Mouse (Mus musculus): ENCODE measurements at regions not wholly inside any gene's neighbourhood (a gene's known extent, or its start where the extent isn't known, plus 50 kb on each side); places are given as distances from the start of the nearest gene placed in this dataset.
A peak's percentile ranks its signal among the peaks of the same experiment; 100 is the strongest.
"Not testable (repeated sequence)": the region's sequence is repeated elsewhere in the genome, so short reads cannot be mapped to it uniquely, and the experiment has no call there.

DNA sequence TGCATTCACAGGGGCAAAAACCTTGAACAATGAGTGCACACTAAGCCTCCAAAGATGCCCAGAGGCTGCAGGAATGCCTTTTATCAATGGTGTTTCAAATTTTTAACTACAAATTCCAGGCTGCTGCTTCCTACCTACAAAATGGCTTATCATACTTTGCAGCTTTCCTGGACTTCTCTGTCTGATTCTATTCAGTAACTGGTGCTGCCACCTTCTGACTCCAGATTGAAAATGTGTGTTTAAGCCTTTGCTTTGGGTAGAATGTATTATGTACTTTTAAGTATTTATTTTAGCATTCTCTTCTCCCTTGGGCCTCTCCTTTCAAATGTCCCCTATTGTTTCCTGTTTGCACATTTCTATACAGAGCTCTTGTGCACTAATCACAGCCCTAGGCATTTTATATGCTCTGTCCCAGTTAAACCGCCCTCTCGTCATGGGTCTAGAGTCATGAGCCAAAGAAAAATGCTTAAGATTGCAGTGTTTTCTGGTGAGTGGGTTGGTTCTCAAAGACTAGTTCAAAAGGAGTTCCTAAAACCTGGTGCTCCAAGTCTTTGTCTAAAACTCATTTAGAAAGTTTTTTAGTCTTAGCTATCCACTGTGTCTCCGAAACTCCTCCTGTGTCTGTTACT lies 472.3 kb upstream of the Dpp10 start:
- DNase-seq (ENCODE audit: extremely low spot score in 1 of 2, low spot score in 2 of 2) = peak; percentile 18 to 23
- intact Hi-C loops (cut with DNase I) = loop anchor here (10.0 kb wide), 1 partner anchor 463 kb away; no protein-coding TSS in a partner anchor

DNA sequence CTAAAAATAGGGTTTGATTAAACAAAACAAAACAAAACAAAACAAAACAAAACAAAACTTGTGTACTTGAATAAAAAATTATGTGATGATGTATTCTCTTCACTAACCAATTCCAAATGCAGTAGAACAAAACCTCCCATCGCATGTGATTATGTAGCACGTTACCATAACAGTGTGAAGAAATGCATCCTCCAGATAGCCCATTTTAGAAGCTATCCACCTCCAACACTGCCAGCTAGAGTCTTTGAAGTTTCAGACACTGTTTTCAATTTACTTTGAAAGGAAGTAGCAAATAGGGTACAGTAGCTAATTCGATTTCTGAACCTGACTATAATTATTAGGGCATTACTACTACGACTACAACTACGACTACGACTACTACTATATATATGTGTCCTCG lies 465.1 kb upstream of the Dpp10 start:
- intact Hi-C loops (cut with DNase I) = loop anchor here (10.0 kb wide), 1 partner anchor 456 kb away; no protein-coding TSS in a partner anchor
- no peak for DNase-seq (ENCODE audit: extremely low spot score in 1 of 2, low spot score in 2 of 2)

DNA sequence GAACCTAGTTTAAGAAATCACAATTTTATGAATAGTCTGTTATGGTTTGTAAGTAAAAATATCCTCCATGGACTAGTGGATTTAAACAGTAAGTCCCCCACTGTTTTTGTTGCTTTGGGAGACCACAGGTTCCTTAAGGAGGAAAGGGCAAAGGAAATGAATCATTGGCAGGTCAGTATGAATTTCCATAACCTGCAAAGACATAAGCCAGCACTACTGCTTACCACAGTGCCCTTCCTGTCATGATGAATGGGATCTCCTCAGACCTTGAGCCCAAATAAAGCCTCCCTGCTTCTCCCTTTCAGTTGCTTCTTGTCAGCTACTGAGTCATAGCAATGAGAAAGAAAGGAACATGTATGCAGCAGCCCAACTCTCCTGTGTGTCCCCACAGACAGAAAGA lies 443.1 kb upstream of the Dpp10 start:
- intact Hi-C loops (cut with DNase I) = no loop called here
- DNase-seq (ENCODE audit: extremely low spot score in 1 of 2, low spot score in 2 of 2) = no peak

DNA sequence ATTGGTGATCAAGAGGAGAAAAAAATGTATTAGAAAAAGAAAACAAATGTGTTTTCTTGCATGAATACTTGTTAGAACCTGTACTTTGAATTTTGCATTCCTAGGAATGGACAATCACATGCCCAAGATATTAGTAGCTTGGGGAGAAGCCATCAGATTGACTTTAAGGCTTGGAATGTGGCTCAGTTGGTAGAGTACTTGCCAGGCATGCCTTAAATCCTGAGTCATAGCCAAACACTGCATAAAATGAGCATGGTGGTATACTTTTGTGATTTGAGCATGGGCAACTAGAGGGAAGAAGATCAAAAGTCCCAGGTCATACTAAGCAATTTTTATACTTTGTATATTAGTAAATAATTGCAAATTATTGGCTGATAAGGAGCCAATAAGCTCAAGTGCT lies 442.6 kb upstream of the Dpp10 start:
- intact Hi-C loops (cut with DNase I) = no loop called here
- DNase-seq (ENCODE audit: extremely low spot score in 1 of 2, low spot score in 2 of 2) = no peak

DNA sequence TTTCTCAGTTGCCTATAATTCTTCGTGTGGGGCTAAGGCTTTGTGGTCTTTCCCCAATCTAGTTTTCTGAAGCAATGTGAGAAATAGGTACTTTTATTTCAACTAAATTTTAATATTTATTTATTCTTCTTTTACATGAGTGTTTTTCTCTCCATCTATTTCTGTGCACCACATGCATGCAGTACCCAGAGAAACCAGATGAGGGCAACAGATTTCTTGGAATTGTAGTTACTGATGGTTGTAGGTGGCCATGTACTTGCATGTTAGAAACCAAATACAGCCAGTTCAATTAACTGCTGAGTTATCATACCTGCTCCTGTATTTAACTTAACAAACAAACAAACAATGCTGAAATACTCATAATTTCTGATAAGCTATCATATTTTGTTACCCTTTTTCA lies 404.8 kb upstream of the Dpp10 start:
- DNase-seq (ENCODE audit: extremely low spot score in 1 of 2, low spot score in 2 of 2) = peak in 1 of 2 experiments; percentile 17
- intact Hi-C loops (cut with DNase I) = no loop called here

DNA sequence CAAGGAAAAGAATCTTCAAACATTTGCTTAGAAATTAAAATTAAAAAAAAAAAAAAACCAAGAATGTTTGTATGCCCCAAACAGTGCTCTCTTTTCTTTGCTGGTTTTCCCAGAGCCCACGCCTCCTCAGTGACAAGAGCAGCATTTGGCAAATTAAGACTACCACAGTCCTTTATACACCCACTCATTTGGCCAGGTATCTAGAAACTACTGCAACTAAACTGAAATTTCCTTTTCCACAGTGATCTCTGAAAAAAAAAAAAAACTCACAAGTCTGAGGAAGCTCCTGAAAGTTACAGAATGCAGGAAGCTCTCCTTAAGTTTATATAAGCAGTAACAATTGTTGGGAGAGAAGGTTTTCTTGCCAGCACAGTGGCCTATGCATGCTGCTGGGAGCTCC lies 394.2 kb upstream of the Dpp10 start:
- intact Hi-C loops (cut with DNase I) = no loop called here
- no peak for DNase-seq (ENCODE audit: extremely low spot score in 1 of 2, low spot score in 2 of 2)

DNA sequence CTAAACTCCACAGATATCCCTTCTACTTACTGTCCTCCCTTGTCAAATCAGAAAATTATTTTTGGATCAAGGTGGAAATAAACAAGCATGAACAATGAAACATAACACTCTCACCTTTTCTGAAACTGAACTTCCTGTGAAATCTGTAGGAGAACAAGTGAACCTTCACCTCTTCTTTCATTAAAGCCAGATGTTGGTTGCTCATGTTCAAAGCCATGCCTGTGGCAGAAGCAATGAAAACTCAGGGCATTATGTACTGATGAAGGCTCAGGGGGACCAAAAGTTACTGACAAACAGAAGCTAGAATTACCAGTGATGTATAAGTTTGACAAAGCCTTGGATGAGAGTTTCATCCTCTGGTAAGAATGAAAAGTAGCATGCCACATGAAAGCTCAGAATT lies 390.5 kb upstream of the Dpp10 start:
- no peak for DNase-seq (ENCODE audit: extremely low spot score in 1 of 2, low spot score in 2 of 2)
- intact Hi-C loops (cut with DNase I) = no loop called here

DNA sequence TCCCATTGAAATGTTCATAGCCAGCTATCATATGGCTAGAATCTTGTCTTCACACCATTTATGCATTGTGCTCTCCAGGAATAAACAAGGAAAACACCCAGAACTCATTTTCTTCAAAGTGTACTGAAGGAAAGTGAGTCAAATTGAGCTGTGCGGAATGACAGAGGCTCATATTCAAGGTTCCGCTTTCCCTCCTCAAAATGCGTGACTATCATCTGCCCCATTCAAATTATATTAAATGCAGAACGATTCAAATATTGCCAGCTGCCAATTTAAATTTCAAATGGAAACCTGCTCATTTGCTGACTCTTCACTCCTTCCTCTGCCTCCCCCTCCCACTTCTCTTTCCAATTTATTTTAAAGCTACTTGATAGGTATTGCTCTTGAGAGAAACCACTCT lies 384.2 kb upstream of the Dpp10 start:
- no peak for DNase-seq (ENCODE audit: extremely low spot score in 1 of 2, low spot score in 2 of 2)
- intact Hi-C loops (cut with DNase I) = no loop called here

DNA sequence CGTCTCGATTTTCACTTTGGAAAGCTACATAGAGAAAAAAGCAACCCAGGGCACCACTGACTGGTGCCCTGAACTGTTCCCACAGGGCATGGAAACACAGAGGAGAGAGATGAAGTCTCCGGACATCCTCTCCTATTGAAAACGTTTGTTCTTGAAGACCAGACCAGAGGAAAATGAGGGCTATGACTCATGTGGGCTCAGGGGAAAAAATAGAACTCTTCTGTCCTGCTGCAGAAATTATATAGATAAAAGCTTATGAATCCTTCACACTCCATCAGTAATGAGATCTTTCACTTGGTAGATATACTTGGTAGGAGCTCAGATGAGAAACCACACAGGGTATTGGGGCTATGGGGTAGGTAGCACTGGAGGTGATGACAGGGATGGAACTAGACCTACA lies 371.4 kb upstream of the Dpp10 start:
- DNase-seq (ENCODE audit: extremely low spot score in 1 of 2, low spot score in 2 of 2) = no peak
- intact Hi-C loops (cut with DNase I) = no loop called here

DNA sequence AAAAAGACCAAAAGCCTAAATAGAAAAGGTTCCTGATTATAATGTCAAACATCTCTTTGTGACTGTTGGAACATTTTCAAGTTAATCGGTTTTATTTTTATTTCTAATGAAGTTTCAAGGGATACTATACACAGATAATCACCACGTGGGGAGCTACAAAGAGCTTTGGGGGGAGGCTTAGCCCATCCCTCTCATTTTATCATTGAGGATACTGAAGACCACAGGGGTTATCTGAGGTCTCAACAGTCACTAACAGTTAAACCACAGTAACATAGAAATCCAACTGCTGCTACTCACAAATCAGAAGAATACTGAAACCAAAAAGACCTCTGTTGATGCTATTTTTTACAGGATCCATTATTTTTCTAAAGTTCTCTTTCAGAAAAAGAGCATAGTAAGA lies 364.9 kb upstream of the Dpp10 start:
- intact Hi-C loops (cut with DNase I) = no loop called here
- no peak for DNase-seq (ENCODE audit: extremely low spot score in 1 of 2, low spot score in 2 of 2)

DNA sequence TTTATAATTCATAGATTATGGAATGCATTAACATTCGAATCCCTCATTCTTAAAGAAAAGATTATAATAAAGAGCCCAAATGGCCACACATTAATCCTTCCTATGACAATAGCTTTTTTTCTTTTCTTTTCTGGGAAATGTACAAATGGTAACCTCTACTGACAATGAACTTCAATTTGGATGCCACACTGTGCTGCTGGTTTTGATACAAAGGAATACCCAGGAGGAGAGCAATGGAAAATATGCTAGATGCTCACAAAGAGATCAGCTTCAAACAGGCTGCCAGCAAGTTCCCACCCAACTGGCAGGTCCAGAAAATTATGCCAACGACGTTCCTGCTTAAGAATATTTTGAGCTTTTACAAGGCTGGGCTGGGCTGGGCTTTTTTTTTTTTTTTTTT lies 364.4 kb upstream of the Dpp10 start:
- intact Hi-C loops (cut with DNase I) = no loop called here
- peak in 1 of 2 experiments; percentile 19 for DNase-seq (ENCODE audit: extremely low spot score in 1 of 2, low spot score in 2 of 2)

DNA sequence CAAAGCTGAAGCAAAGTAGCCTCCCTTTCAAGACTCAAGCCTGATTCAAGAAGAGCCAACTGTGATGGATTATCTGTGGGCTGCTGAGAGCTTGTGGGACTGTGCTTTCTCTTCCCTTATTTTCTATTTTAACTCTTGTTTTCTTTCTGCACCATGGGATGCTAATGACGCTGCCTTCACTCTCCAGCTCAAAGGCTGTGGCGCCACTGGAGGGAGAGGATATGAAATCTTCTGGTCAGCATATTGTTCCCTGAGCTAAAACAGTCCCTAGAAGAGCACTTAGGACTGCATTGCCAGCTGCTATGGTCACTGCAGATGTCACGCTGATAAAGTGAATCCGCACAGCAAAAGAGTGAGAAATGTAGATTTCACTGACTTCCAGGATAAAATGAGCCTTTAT lies 324.2 kb upstream of the Dpp10 start:
- intact Hi-C loops (cut with DNase I) = no loop called here
- DNase-seq (ENCODE audit: extremely low spot score in 1 of 2, low spot score in 2 of 2) = peak in 1 of 2 experiments; percentile 7

DNA sequence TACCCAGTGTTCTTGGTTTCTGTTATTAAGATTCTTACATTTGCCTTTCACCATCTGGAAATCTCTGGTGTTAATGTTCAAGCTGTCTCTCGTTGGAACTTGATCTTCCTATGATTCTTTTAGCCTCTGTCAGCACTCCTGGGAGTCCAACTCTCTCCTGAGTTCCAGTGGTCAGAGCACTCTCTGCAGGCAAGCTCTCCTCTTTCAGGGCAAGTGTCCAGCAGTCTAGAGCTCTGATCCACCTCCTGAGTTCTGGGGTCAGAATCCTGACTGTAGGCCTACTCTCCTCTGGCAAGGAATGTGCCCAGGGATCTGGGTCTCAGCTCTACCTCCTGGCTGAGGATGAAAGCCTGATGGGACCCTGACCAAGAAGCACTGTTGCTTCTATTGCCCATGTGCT lies 303.1 kb upstream of the Dpp10 start:
- DNase-seq (ENCODE audit: extremely low spot score in 1 of 2, low spot score in 2 of 2); intact Hi-C loops (cut with DNase I): not testable (repeated sequence)

DNA sequence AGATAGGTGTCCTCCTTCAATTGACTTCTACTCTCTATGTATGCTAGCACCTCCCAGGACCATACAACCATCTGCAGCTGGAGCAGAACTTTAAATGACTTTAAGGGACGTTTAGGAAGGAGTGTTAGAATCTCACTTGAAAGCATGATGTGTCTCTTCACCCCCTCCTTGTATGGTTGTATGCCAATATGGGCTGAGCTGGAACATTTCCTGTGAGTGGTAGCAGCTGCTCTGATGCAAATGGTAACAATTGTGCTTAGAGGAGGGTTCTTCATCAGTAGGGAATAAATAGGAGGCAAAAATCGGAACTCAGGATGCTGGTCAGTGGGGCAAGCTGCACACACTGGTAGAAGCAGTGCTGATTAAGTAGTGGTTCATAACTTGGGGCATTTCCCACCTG lies 294.1 kb upstream of the Dpp10 start:
- no peak for DNase-seq (ENCODE audit: extremely low spot score in 1 of 2, low spot score in 2 of 2)
- intact Hi-C loops (cut with DNase I) = no loop called here

DNA sequence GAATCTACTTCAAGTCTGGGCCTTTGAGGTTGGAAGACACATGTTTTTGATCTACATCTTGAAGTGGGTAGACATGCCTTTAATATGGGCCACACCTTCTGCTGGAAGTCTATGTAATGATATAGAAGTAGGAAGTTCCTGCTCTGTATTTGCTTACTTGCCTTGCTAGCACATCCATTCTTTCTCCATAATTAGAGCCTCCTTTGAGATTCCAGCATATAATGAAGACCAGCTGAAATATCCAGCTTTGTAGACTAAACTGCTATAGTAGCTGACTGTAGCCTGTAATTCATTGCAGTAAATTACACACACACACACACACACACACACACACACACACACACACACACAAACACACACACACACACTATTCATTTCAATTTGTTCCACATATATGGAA lies 293.3 kb upstream of the Dpp10 start:
- intact Hi-C loops (cut with DNase I) = no loop called here
- DNase-seq (ENCODE audit: extremely low spot score in 1 of 2, low spot score in 2 of 2) = no peak

DNA sequence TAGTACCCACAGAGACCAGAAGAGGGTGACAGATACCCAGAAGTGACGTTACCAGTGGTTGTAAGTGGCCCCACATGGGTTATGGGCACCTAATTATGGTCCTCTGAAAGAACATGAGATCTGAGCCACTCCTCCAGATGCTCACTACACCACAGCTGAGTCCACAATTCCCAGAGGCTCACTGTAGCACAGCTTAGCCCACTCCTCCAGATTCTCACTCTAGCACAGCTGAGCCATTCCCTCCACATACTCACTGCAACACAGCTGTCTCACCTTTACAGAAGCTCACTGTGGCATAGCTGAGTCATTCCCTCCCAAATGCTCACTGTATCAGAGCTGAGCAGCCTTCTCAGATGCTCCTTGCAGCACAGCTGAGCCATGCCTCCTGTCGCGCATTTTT lies 286.9 kb upstream of the Dpp10 start:
- intact Hi-C loops (cut with DNase I) = no loop called here
- no peak for DNase-seq (ENCODE audit: extremely low spot score in 1 of 2, low spot score in 2 of 2)
